17 mouse cellular contexts compared by ENCODE assay signal in genomic region chr17:30263535-30263934, GRCm38 (mm10).
"Had no signal": no experiment of that assay in that cellular context is flagged by ENCODE, and none has a peak within 500 bp of the region (broad histone marks: within the 10 kb centered on the region; RNA-seq: fewer than 3 reads in every experiment).

No protein-coding gene starts in this region.

- H3K4me3 ChIP-seq: limb, embryonic 15.5 days; liver, embryonic 13.5 days; midbrain, embryonic 12.5 days; midbrain, embryonic 15.5 days; neural tube, embryonic 12.5 days had no signal

- H3K27ac ChIP-seq: limb, embryonic 15.5 days; liver, embryonic 13.5 days; macrophage; midbrain, embryonic 12.5 days; midbrain, embryonic 15.5 days; neural tube, embryonic 12.5 days had no signal

- DNase-seq: kidney, adult 2 months; kidney, postnatal 25 days; left cerebral cortex, postnatal 4 days; liver, embryonic 13.5 days; lung, embryonic 14.5 days; right cerebral cortex, adult 18-20 months; right cerebral cortex, postnatal 14 days; right cerebral cortex, postnatal 4 days; thymus, adult 18-20 months; thymus, postnatal 36 days had no signal

- H3K4me2 ChIP-seq: limb, embryonic 15.5 days; liver, embryonic 13.5 days; lung, embryonic 14.5 days; midbrain, embryonic 12.5 days; midbrain, embryonic 15.5 days; neural tube, embryonic 12.5 days had no signal

- H3K9me3 ChIP-seq: limb, embryonic 15.5 days; liver, embryonic 13.5 days; midbrain, embryonic 12.5 days; midbrain, embryonic 15.5 days; neural tube, embryonic 12.5 days had no signal

- H3K9ac ChIP-seq: limb, embryonic 15.5 days; liver, embryonic 13.5 days; lung, embryonic 14.5 days; midbrain, embryonic 12.5 days; midbrain, embryonic 15.5 days; neural tube, embryonic 12.5 days had no signal

- H3K36me3 ChIP-seq: liver, embryonic 13.5 days; midbrain, embryonic 15.5 days; neural tube, embryonic 12.5 days had no signal

- H3K27me3 ChIP-seq: limb, embryonic 15.5 days; liver, embryonic 13.5 days; midbrain, embryonic 12.5 days; midbrain, embryonic 15.5 days; neural tube, embryonic 12.5 days had no signal

- ATAC-seq: inflammation-experienced regulatory T-cells, adult 6 months; lung, postnatal 0 days; midbrain, embryonic 15.5 days had no signal
